Mouse (Mus musculus) cerebellum, postnatal 10 days (tissue): ENCODE results near the gene A630001G21Rik.
A peak's percentile ranks its signal among the peaks of the same experiment; 100 is the strongest.

Source experiments
- DNase-seq, 2 experiments: peaks; one replicate each; pipeline ENCODE4 v3.0.0; 2021; ENCODE audit warnings: mixed read lengths in 2 of 2

A630001G21Rik gene

DNA sequence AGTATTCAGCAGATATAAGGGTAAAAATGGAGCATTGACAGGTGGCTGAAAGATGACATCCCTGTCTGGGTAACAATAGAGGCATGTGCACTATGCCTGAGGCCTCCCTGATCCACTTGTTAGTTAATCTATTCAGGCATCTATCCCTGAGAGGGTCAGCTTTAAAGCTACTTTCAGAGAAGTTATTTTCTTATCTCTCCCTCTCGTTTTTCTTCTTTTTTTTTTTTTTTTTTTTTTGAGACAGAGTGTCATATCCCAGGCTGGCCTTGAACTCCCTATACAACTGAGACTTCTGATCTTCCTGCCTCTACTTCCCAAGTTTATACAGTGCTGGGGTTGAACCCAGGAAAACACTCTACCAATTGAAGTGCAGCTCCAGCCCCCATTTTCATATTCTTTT lies 10.7 kb downstream of the A630001G21Rik start:
- no peak for DNase-seq

DNA sequence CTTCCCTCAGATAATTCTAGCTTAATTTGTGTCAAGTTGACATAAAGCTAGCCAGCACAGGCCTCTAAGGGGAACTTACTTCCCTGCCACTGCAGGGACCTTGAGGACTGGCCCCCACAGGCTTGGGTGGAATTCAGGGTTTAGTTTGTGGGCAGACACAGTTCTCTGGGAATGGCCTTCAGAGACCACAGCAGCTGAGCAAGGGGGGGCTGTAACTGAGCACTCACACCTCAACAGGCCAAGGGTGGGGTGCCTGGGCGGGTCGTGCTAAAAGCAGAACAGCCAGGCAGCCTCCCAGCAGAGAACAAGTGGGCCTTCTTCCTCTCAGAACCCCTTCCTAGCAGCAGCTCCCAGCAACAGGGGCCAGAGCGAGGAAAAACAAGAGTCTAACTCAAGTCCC lies 12.3 kb downstream of the A630001G21Rik start:
- DNase-seq, result no peak

GRCm38 (mm10) chr1:85764291-85764690 lies 14.2 kb downstream of the A630001G21Rik start:
- no peak for DNase-seq

DNA sequence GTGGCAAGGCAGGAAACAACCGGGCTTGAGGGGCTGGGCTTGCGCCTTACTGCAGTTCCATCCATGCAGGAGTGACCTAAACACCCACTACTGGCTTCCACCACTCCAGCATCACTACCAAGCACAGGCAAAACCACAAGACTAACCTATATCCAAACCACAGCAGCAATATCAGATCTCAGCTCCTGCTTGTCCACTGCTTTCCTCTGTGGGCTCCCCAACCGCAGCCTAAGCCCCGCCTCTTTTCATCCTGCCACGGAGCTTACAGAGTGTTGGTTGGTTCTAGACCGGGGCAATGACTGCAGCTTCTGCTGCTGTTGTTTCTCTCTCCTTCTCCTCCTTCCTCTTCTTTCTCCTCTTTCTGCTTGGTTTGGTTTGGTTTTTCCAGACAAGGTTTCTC lies 15.1 kb downstream of the A630001G21Rik start:
- no peak for DNase-seq

DNA sequence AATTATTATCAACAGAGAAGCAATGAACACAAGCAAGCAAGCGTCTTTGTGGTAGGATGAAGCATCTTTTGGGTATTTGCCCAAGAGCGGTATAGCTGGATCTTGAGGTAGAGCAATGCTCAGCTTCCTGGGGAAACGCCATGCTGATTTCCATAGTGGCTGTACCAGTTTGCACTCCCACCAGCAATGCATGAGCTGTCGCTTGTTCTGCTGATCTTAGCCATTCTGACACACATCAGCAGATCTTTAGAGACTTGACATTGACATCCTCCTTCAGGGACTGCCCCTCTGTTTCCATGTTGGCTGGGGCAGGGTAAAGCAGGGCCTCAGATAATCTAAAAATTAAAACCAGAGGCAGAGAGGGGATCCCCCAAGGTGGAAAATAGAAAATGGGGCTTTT lies 16.8 kb downstream of the A630001G21Rik start:
- DNase-seq, result no peak

- no peak for DNase-seq
These were observed 19.5 kb downstream of the A630001G21Rik start for GRCm38 (mm10) chr1:85758969-85759293.

GRCm38 (mm10) chr1:85758231-85758968 lies 20.0 kb downstream of the A630001G21Rik start:
- DNase-seq, result no peak

DNA sequence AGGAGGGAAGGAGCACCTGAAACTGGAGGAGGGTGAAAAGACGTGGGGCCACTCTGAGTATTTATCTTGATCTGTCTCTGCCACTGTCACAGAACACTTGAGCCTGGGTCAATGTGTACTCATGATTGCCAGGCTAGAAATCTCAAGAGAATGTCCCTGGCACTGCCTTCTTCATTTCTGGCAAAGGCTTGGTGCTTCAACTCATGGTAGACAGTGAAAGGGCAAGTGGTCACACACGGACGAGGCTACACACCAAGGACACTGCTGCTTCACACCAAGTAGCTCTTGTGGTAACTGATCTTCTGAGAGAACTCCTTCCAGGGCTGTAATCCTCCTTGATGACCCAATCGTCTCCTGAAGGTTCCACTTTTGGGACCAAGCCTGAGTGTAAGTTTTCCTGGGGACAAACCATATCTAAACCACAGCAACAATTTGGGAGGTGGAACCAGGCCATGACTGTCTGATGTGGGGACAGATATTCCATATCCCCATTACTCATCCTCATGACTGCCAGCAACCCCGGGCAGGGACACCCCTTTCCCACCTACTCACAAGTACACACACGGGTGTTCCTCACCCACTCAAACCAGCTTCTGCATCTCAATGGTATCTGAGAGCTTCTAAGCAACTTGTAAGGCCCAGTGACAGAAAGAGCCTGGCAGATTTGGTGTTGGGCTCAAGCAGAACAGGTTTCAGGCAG lies 20.8 kb downstream of the A630001G21Rik start:
- DNase-seq, result no peak

- no peak for DNase-seq
These were observed 26.3 kb downstream of the A630001G21Rik start for GRCm38 (mm10) chr1:85751932-85752680.

DNA sequence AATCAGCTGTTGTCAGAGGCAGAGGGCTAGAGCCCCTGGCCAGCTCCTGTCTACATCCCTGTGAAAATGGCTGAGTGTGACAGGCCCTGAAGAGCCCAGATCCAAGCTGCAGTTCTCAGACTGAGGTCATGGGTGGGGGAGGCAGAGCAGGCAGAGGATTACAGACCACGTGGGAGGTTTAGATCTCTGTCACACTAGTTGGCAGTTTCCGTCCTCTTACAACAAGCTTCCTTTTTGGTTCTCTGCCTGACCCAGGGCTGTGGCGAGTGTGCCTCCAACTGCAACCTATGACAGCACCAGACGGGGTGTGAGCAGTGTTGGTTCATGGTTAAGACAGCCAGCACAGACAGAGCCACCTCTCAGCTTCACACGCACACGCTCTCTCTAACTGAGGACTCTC lies 26.9 kb downstream of the A630001G21Rik start:
- peak; percentile 8 to 10 for DNase-seq

- no peak for DNase-seq
These were observed 27.8 kb downstream of the A630001G21Rik start for GRCm38 (mm10) chr1:85750650-85751049.

DNA sequence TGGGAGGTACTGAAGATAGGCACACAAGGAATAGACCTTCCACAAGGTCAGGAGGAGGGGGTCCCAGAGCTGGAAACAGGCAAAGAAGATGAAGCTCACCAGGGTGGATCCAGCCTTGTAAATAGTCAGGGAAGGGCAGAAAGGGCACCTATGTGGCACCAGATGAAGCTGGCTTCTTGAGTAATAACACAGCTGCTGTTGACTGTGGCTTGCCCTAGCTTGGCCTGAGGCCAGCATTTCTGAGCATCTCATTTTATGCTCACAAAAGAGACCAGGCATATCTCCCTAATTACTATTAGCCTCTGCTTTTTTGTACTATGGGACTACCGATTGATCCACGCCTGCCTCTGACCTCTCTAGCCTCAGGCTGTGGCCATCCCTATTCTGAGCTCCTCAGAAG lies 28.6 kb downstream of the A630001G21Rik start:
- DNase-seq, result peak; percentile 16 to 17

DNA sequence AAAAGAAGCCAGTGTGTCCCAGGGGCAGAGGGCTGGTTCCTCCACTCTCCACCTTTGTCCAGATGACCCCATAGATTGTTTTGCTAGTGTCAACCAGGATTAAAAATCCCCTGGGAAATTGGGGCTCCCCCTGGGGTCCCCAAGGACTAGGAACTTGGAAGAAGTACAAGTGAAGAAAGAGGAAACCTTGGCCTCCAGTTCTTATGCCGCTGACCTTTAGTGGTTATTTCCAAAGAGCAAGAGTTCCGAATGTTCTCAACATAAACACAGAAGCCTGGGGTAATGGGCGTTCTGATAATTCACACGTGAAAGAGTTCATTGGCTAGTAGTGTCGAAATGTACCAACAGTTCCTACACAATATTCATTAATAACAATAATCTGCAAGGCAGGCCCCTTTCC lies 31.9 kb downstream of the A630001G21Rik start:
- no peak for DNase-seq

DNA sequence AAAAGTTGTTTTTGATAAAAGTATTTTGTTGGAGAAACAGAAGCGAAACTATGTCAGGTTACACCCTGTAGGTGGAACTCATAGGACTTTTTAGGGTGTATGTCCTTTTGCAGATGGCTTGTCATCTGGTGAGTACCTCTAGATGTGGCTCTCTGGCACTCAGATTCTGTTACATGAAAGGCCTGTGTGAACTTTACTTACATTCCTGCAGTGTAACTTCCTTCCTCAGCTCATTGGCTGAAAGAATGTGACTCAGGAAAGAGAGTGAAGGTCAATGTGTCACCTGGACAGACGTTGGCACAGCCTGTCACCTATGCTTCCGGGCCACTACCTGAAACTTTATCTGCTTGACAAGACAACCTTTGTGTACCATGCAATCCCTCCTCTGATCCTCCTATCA lies 33.9 kb downstream of the A630001G21Rik start:
- no peak for DNase-seq

DNA sequence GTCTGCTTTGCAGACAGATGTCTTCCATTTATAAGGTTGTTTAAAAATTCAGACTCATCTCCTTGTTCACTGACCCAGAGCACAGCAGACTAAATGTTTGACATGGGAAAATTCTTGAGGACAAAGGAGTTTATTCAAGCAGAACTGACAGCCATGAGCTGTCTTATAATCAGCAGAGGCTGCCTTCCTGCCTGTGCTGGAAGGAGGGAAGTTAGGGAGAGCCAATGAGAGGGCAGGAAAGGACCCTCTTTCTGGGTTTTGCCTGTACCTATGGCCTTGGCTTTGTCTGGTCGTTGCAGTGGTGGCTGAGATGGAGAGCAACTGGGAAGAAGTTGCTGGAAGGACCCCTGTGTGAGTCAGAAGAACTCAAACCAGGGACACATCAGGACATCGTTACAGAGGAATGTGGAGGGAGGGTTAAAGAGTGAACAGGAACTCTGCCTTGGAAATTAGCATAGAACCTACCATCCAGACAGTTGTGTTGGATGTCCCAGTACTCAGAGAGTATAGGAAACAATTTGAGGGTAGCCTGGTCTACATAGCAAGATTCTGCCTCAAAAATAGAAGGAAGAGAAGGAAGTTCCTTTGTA lies 35.4 kb downstream of the A630001G21Rik start:
- no peak for DNase-seq

GRCm38 (mm10) chr1:85742333-85742732 lies 36.1 kb downstream of the A630001G21Rik start:
- DNase-seq, result no peak

- DNase-seq, result no peak
These were observed 37.5 kb downstream of the A630001G21Rik start for GRCm38 (mm10) chr1:85740923-85741322.

- DNase-seq, result no peak
These were observed 38.6 kb downstream of the A630001G21Rik start for GRCm38 (mm10) chr1:85739819-85740218.

DNA sequence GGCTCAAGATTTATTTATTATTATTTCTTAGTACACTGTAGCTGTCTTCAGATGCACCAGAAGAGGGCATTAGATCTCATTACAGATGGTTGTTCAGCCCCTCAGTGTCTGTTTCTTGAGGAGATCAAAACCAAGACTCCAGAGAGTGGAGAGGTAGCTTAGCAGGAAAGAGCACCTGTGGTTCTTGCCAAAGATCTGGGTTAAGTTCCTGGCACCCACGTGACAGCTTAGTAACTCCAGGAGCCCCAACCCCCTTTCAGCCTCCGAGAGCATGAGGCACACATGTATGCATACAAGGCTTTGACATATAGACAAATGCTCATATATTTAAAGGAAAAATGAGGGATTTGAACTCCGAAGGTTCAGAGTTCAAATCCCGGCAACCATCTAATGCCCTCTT lies 39.4 kb downstream of the A630001G21Rik start:
- no peak for DNase-seq

DNA sequence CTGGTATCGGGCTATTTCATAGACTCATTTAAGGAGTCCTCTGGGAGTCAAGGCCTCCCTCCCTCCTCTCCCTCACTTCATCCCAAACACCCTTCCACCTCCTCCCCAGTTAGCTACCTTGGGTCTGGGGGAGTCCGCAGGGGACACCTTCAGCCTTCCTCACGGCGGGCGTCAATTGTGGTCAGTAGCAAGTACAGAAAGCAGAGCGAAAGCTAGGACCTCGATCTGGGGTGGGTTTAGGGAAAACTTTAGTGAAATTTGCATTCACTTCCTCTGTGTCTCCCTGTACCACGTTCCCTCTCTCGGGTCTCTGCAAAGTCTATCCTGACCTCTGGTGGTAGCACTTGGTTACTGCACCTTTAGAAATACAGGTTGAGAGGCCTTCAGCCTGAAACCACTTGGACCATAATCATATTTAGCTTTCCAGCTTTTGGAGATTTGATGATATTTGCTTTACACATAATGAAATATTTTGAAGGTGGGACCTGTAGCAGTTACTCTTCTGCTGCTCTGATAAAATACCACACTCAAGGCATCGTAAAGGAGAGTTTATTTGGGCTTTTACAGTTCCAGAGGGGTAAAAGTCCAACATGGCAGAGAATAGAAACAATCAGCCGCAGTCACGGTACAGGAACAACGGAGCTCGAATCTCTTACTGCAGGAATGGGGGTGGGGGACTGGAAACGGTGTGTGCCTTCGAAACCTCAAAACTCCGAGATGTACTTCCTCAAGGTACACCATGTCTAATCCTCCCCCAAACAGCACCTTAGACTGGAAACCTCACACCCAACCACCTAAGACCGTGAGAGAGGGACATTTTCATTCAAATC lies 41.9 kb downstream of the A630001G21Rik start:
- DNase-seq, result peak; percentile 88 to 92

DNA sequence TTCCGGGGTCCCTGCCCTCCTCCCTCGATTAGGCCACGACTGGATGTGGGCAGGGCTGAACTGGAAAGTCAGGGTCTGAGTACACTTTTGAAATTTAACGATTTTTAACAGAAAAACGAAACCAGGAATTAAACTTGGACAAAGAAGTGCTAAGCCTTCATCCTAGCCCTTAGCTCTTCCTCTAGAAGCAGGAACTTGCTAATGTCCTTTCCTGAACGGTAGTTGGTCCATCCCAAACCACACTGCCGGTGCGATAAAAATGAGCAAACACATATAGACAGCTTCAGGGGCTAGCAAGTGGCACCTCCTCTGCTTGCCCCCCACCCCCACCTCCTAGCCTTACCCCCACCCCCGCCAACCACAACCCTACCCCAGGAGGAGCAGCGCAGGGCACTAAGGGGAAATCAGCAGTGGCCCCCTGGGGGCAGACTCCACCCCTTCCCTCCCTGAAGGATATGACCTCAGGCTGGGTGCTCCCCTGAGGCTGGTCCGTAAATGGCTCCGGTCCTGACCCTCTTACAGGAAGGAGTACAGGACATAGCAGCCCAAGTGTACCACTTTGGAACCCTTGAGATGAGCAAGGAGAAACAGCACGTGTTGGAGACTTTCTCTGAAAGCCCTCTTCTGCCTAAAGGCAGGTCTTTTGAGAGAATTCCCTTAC lies 42.9 kb downstream of the A630001G21Rik start:
- peak; percentile 9 to 17 for DNase-seq

- no peak for DNase-seq
These were observed 43.9 kb downstream of the A630001G21Rik start for GRCm38 (mm10) chr1:85734511-85734910.
